Mouse (Mus musculus): ENCODE measurements around the gene BC051142. TPM values are rescaled to one million over a fixed set of nuclear protein-coding genes. Genes with fewer than 3 reads are reported as not detected.
A peak's percentile ranks its signal among the peaks of the same experiment; 100 is the strongest.

The BC051142 gene
- total RNA-seq (2014; rRNA removed) = 6.5 and 9.0 TPM in 2 replicates
- 4.4 and 5.5 TPM in 2 replicates for polyA plus RNA-seq (2015; fragmentation: Nextera tagmentation; extraction: Ambion mirVana)

DNA sequence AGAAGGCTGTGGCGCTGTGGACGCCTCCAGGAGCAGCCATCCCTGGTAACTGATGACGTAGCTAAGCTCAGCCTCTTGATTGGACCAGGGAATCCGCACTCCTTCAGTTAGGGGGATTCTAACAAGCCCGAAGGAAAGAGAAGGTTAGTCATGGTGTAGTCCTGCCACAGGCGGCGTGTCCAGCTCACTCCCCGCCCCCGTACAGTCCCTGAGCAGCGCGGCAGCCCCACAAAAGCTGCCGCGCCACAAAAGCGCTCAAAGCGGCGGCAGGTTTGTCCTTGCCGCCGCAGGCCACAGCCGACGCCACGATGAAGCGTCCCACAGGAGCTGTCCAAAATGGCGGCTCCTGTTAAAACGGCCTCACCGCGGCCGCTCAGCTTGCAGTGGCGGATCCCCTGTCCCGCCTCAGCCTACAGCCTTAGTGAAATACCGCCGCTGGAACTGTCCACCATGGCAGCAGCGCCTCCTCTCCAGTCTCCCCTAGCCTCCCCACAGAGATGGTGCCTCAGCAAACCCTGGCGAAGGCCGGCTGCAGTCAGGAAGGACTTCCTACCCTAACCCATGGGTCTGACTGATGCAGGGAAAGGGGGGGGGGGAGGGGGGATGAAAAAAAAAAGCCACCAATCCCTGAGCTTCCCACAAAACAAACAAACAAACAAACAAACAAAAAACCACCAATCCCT is at the start of gene BC051142:
Gene BC051142 (plus strand): TSS at position 110 of the 683 bp plus-strand sequence.
- WGBS = 8% methylated on average over 34 of the region's 34 CpGs

GRCm38 (mm10) chr17:34349429-34349828 is 49.2 kb upstream of the BC051142 start:
- no peak overlapping the region for H3K4me3 ChIP-seq (ENCODE audit: low read depth, low read length)
- no peaks in the 10 kb centered on the region for H3K36me3 ChIP-seq (ENCODE audit: insufficient read depth)
- DNase-seq (peak; percentile 90), ATAC-seq (no peak)
- no peaks in the 10 kb centered on the region for H3K4me1 ChIP-seq (ENCODE audit: insufficient read depth)
- WGBS = 5% methylated on average over 4 of the region's 4 CpGs
- peak; percentile 93 for TF ChIP-seq CTCF (IDR thresholded peaks at IDR 0.05; ENCODE audit: low read depth)
- no peak overlapping the region for H3K4me2 ChIP-seq (ENCODE audit: low read depth)
- H3K27ac ChIP-seq (ENCODE audit: low read depth, low read length) = no peak overlapping the region
- H3K27me3 ChIP-seq (ENCODE audit: insufficient read depth, low read length) = no peaks in the 10 kb centered on the region
- H3K9ac ChIP-seq = no peak overlapping the region
- no peaks in the 10 kb centered on the region for H3K9me3 ChIP-seq (ENCODE audit: low read length)

More for the DNA sequence above, at the start of gene BC051142:
- Histone ChIP-seq H3K4me1 (ENCODE audit: insufficient read depth) (0 out of 2 replicates have a peak, but pooled peaks cover 3% of the 10 kb centered on the region), H3K9me3 (ENCODE audit: low read length) (no peaks in the 10 kb centered on the region), H3K27me3 (ENCODE audit: insufficient read depth, low read length) (no peaks in the 10 kb centered on the region), H3K36me3 (ENCODE audit: insufficient read depth) (no peaks in the 10 kb centered on the region), H3K27ac (ENCODE audit: low read depth, low read length) (peak within 1 kb of the TSS; percentile 98), H3K4me2 (ENCODE audit: low read depth) (peak within 1 kb of the TSS; percentile 71), H3K4me3 (ENCODE audit: low read depth, low read length) (peak within 1 kb of the TSS; percentile 58), H3K9ac (peak within 1 kb of the TSS; percentile 75)
- DNase-seq (peak; percentile 92), ATAC-seq (peak; percentile 98)
- peak; percentile 36 for TF ChIP-seq CTCF (IDR thresholded peaks at IDR 0.05; ENCODE audit: low read depth)

GRCm38 (mm10) chr17:34354539-34354938 is 44.1 kb upstream of the BC051142 start, which contains the start of gene Btnl2:
Btnl2 (plus strand) TSS chr17:34354822.
- 90% methylated on average over 5 of the region's 5 CpGs for WGBS
- H3K27me3 ChIP-seq (ENCODE audit: insufficient read depth, low read length) = no peaks in the 10 kb centered on the region; the same call in 1 of the 2 replicates
- no peaks in the 10 kb centered on the region for H3K4me1 ChIP-seq (ENCODE audit: insufficient read depth)

DNA sequence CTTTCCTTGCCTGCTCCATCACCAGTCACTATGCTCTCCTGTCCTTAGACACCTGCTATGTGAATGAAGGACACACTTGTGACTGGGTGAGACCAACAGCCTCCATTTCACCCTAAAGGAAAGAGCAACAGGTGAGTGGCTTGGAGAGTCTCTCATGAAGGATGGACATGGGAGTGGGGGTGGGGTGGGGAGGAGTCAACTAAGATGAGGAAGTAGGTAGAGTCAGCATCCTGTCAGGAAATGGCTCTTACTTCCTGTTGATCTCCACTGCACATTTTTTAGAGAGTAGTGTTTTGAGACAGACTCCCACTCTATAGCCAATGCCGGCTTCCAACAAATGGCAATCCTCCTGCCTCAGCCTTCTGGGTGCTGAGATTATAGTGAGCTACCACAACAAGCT is 43.7 kb upstream of the BC051142 start:
- no peaks in the 10 kb centered on the region for H3K4me1 ChIP-seq (ENCODE audit: insufficient read depth)
- no peak overlapping the region for H3K4me3 ChIP-seq (ENCODE audit: low read depth, low read length)
- H3K9me3 ChIP-seq (ENCODE audit: low read length) = no peaks in the 10 kb centered on the region
- DNase-seq (no peak), ATAC-seq (no peak)
- H3K27ac ChIP-seq (ENCODE audit: low read depth, low read length) = no peak overlapping the region
- no peak for TF ChIP-seq CTCF (IDR thresholded peaks at IDR 0.05; ENCODE audit: low read depth)
- WGBS = 88% methylated on average over 1 of the region's 1 CpGs
- no peaks in the 10 kb centered on the region; the same call in 1 of the 2 replicates for H3K27me3 ChIP-seq (ENCODE audit: insufficient read depth, low read length)
- no peaks in the 10 kb centered on the region for H3K36me3 ChIP-seq (ENCODE audit: insufficient read depth)
- no peak overlapping the region for H3K4me2 ChIP-seq (ENCODE audit: low read depth)
- no peak overlapping the region for H3K9ac ChIP-seq

More at GRCm38 (mm10) chr17:34354539-34354938, 44.1 kb upstream of the BC051142 start, which contains the start of gene Btnl2:
- Histone ChIP-seq H3K4me2 (ENCODE audit: low read depth) (no peak within 1 kb of the TSS), H3K36me3 (ENCODE audit: insufficient read depth) (no peaks in the 10 kb centered on the region), H3K27ac (ENCODE audit: low read depth, low read length) (no peak within 1 kb of the TSS), H3K9ac (no peak within 1 kb of the TSS), H3K9me3 (ENCODE audit: low read length) (no peaks in the 10 kb centered on the region), H3K4me3 (ENCODE audit: low read depth, low read length) (no peak within 1 kb of the TSS)
- no peak for ATAC-seq
- DNase-seq = no peak
- TF ChIP-seq CTCF (IDR thresholded peaks at IDR 0.05; ENCODE audit: low read depth) = no peak

DNA sequence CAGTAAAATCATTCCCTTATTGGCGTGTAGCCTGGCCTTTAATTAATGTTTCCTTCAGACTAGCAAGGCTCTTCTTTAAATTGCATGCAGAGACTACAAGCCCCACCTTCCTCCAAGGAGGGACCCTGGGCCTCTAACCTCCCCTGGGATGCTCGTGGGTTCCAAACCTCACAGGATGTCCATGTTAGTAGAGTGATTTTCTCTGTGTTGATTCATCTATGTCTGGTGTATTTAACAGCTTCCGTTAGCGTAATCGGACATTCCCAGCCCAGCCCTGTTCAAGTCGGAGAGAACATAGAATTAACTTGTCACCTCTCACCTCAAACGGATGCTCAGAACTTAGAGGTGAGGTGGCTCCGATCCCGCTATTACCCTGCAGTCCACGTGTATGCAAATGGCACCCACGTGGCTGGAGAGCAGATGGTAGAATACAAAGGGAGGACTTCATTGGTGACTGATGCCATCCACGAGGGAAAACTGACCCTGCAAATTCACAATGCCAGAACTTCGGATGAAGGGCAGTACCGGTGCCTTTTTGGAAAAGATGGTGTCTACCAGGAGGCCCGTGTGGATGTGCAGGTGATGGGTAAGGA is 35.6 kb upstream of the BC051142 start:
- no peak overlapping the region for H3K4me3 ChIP-seq (ENCODE audit: low read depth, low read length)
- no peaks in the 10 kb centered on the region for H3K36me3 ChIP-seq (ENCODE audit: insufficient read depth)
- no peaks in the 10 kb centered on the region for H3K4me1 ChIP-seq (ENCODE audit: insufficient read depth)
- no peaks in the 10 kb centered on the region for H3K9me3 ChIP-seq (ENCODE audit: low read length)
- TF ChIP-seq CTCF (IDR thresholded peaks at IDR 0.05; ENCODE audit: low read depth) = no peak
- WGBS = 84% methylated on average over 15 of the region's 15 CpGs
- no peaks in the 10 kb centered on the region for H3K27me3 ChIP-seq (ENCODE audit: insufficient read depth, low read length)
- H3K27ac ChIP-seq (ENCODE audit: low read depth, low read length) = no peak overlapping the region
- DNase-seq (no peak), ATAC-seq (no peak)
- no peak overlapping the region for H3K4me2 ChIP-seq (ENCODE audit: low read depth)
- no peak overlapping the region for H3K9ac ChIP-seq

- Histone ChIP-seq H3K27me3 (ENCODE audit: insufficient read depth, low read length) (no peaks in the 10 kb centered on the region), H3K9me3 (ENCODE audit: low read length) (no peaks in the 10 kb centered on the region), H3K9ac (no peak overlapping the region), H3K36me3 (ENCODE audit: insufficient read depth) (no peaks in the 10 kb centered on the region), H3K4me3 (ENCODE audit: low read depth, low read length) (no peak overlapping the region), H3K4me1 (ENCODE audit: insufficient read depth) (no peaks in the 10 kb centered on the region), H3K27ac (ENCODE audit: low read depth, low read length) (no peak overlapping the region), H3K4me2 (ENCODE audit: low read depth) (no peak overlapping the region)
- ATAC-seq (no peak), DNase-seq (no peak)
- 88% methylated on average over 3 of the region's 3 CpGs for WGBS
- no peak for TF ChIP-seq CTCF (IDR thresholded peaks at IDR 0.05; ENCODE audit: low read depth)
These were observed 34.8 kb upstream of the BC051142 start for GRCm38 (mm10) chr17:34363676-34364310.

DNA sequence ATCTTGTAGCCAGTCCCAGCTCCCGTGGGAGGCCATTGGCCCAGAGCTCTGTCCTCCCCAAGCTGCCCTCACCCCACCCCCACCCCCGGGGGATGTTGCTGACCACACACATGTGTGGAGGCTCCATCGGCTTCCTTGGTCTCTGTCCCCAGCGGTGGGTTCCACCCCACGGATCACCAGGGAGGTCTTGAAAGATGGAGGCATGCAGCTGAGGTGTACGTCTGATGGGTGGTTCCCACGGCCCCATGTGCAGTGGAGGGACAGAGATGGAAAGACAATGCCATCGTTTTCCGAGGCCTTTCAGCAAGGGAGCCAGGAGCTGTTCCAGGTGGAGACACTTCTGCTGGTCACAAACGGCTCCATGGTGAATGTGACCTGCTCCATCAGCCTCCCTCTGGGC is 33.6 kb upstream of the BC051142 start:
- Histone ChIP-seq H3K27me3 (ENCODE audit: insufficient read depth, low read length) (no peaks in the 10 kb centered on the region), H3K27ac (ENCODE audit: low read depth, low read length) (no peak overlapping the region), H3K9ac (no peak overlapping the region), H3K4me1 (ENCODE audit: insufficient read depth) (no peaks in the 10 kb centered on the region), H3K9me3 (ENCODE audit: low read length) (no peaks in the 10 kb centered on the region), H3K4me2 (ENCODE audit: low read depth) (no peak overlapping the region), H3K36me3 (ENCODE audit: insufficient read depth) (no peaks in the 10 kb centered on the region), H3K4me3 (ENCODE audit: low read depth, low read length) (no peak overlapping the region)
- ATAC-seq (no peak), DNase-seq (no peak)
- WGBS = 81% methylated on average over 10 of the region's 10 CpGs
- no peak for TF ChIP-seq CTCF (IDR thresholded peaks at IDR 0.05; ENCODE audit: low read depth)

Measured in forebrain, postnatal 0 days (tissue).